Mouse (Mus musculus): ENCODE data around the gene Mga.

- TF ChIP-seq CTCF (IDR thresholded peaks at IDR 0.05; ENCODE audit: extremely low read depth, insufficient read length, insufficient replicate concordance, low read depth, low read length) = no peak
- TF ChIP-seq POLR2A (IDR thresholded peaks at IDR 0.05; ENCODE audit: low read depth, low read length) = no peak
Observed at GRCm38 (mm10) chr2:119992349-119992748, 95.3 kb downstream of the Mga start.

All from small intestine, adult 2 months (tissue).